Mouse (Mus musculus) megakaryocyte, embryonic 14.5 days (primary cell): ENCODE measurements around the gene Kcnh2.

Experiments used
- FLI1 ChIP-seq: IDR thresholded peaks from 2 replicates; pipeline ENCODE4 v1.6.1; 2012; ENCODE audit warnings: low read length, inconsistent platforms, mixed read lengths
- GATA1 ChIP-seq: IDR thresholded peaks from 3 replicates; pipeline ENCODE4 v1.6.1; 2012; ENCODE audit warnings: mixed read lengths, low read length, inconsistent platforms, borderline replicate concordance

DNA sequence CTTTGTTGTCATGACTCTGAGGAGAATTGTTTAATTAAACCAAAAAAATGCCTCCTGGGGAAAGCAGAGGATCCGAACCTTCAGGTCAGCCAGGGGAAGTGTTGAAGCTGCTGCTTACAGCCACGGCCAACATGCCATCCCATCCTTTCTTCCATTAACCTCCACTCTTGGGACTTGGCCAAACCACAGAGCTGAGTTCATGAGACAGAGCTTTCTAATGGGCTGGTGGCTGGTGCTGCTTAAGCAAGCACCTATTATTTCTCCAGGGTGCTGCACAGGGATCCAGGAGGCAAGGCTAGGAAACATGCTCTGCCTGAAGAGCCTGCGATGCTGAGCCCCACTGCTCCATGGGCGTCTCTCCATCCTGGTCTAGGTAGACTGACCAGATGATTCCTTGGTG lies 19.0 kb downstream of the Kcnh2 start:
- no peak for TF ChIP-seq FLI1
- TF ChIP-seq GATA1, result no peak
